Mouse (Mus musculus): ENCODE measurements around the gene Gm17268. TPM values are rescaled to one million over a fixed set of nuclear protein-coding genes. Genes with fewer than 3 reads are reported as not detected.

The Gm17268 gene
- total RNA-seq, 1 experiment from 2014 or later, result not detected

- ATAC-seq (replicated peaks; ENCODE audit: insufficient number of reproducible peaks, low FRiP score, low TSS enrichment, poor library complexity, severe bottlenecking), result no peak
Measured at GRCm38 (mm10) chr11:81997085-81997484, 41.3 kb downstream of the Gm17268 start.

- peak; percentile 92 for ATAC-seq (replicated peaks; ENCODE audit: insufficient number of reproducible peaks, low FRiP score, low TSS enrichment, poor library complexity, severe bottlenecking)
Measured at GRCm38 (mm10) chr11:81996172-81996841, 42.1 kb downstream of the Gm17268 start.

GRCm38 (mm10) chr11:81983146-81983545, 55.2 kb downstream of the Gm17268 start:
- 0 out of 2 replicates have a peak, but pooled peaks have one; percentile 43 for ATAC-seq (replicated peaks; ENCODE audit: insufficient number of reproducible peaks, low FRiP score, low TSS enrichment, poor library complexity, severe bottlenecking)

DNA sequence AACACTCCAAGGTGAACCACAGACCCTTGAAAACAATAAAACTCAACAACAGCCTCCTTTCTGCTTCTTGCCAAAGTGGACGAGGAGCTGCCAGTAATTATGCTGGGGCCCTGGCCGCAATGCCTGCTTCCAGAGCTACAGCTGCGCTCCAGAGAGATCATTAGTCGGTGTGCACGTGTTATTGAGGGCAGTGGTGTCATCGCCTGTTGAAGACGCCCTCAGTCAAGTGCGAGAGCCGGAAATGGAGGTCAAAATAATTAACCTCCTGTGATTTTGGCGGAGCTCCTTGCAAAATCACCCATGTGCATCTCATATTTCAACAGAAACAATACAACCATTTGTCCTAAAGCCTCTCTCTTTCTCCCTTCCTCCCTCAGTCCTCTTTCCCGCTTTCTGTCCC, 56.2 kb downstream of the Gm17268 start:
- ATAC-seq (replicated peaks; ENCODE audit: insufficient number of reproducible peaks, low FRiP score, low TSS enrichment, poor library complexity, severe bottlenecking), result no peak

Other genes starting within 250 kb of the Gm17268 start
- gene 5530401A14Rik, start 177.9 kb downstream of the Gm17268 start, total RNA-seq (2017), result not detected in 3 replicates
- not detected in 3 replicates for gene Asic2, start 70.1 kb downstream of the Gm17268 start, total RNA-seq (2017)
- gene Ccl2, start 3.0 kb downstream of the Gm17268 start, total RNA-seq (2017), result 3.4 to 5.0 TPM in 2 of 3 replicates, not detected in the other
- gene Ccl7, start 7.2 kb upstream of the Gm17268 start, total RNA-seq (2017), result not detected in 3 replicates
- gene Ccl11, start 19.3 kb upstream of the Gm17268 start, total RNA-seq (2017), result not detected in 3 replicates
- not detected in 3 replicates for gene Ccl12, start 63.3 kb upstream of the Gm17268 start, total RNA-seq (2017)
- gene Ccl8, start 76.6 kb upstream of the Gm17268 start, total RNA-seq (2017), result not detected in 3 replicates